Mouse (Mus musculus): ENCODE data around the gene 2810021J22Rik. TPM values are rescaled to one million over a fixed set of nuclear protein-coding genes. Genes with fewer than 3 reads are reported as not detected.
"Not testable (repeated sequence)": the region's sequence is repeated elsewhere in the genome, so short reads cannot be mapped to it uniquely, and the experiment has no call there.

The 2810021J22Rik gene
- 0.57 and 1.0 TPM in 2 replicates for polyA plus RNA-seq (2012; rRNA removed)

DNA sequence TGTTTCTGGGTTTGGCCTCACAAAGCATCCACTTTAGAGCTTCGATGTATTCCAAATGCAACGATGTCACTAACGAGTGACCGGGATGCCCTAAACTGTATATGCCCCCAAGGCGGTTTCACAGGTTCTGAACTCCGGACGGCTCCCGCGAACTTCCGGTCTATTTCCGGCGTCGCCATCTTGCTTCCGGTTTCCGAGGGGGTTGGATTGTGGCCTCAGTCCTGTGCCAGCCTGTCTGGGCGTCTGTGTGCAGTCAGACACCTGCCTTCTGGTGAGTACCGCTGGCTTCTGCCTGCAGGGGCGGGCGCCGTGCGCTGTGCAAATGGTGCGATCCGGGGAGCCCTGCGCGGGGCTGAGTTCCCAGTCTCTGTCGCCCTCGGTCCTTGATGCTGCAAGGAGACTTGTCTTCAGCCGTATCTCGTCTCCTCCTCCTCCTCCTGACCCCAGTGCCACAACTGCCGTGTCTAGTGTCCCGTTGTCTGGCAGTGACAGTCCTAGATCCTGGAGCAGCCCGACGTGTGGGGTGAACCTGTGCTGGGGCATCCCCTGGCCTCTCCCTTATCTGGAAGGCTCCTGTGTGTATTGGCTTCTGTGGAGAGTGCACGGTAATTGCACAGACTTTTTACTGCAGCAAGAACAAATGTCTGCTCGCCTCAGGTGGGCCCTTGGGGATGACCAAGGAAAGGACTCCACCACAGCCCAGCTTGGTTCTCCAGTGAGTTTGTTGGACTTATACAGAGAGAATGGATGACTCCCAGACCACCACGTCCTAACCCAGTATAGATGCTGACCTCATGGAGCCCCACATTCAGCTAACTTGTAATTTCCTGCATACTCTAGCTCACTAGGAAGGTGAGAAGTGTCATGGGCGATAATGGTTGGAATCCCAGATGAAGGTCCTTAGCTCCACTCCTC, at the start of gene 2810021J22Rik:
2810021J22Rik (plus strand) TSS at position 178 of the 915 bp plus-strand sequence.
- peak; percentile 60 for TF ChIP-seq POLR2A (IDR thresholded peaks at IDR 0.05; ENCODE audit: low read depth, low read length)
- no peak for TF ChIP-seq CTCF (IDR thresholded peaks at IDR 0.05; ENCODE audit: extremely low read depth, insufficient read length, insufficient replicate concordance, low read depth, low read length)
- Histone ChIP-seq H3K27me3 (ENCODE audit: control insufficient read depth, insufficient read depth, low read length) (no peaks in the 10 kb centered on the region), H3K27ac (ENCODE audit: insufficient read depth, low read depth, low read length) (0 out of 2 replicates have a peak within 1 kb of the TSS, but pooled peaks have one; percentile 2), H3K4me3 (ENCODE audit: low read depth, low read length) (peak within 1 kb of the TSS; percentile 64), H3K4me1 (ENCODE audit: control insufficient read depth, insufficient read depth, insufficient read length, low read length) (peaks cover 2% of the 10 kb centered on the region; the same call in 1 of the 2 replicates), H3K36me3 (ENCODE audit: control insufficient read depth, insufficient read depth, low read length) (0 out of 2 replicates have a peak, but pooled peaks cover 3% of the 10 kb centered on the region)
- WGBS: 2% methylated on average over 37 of the region's 37 CpGs

DNA sequence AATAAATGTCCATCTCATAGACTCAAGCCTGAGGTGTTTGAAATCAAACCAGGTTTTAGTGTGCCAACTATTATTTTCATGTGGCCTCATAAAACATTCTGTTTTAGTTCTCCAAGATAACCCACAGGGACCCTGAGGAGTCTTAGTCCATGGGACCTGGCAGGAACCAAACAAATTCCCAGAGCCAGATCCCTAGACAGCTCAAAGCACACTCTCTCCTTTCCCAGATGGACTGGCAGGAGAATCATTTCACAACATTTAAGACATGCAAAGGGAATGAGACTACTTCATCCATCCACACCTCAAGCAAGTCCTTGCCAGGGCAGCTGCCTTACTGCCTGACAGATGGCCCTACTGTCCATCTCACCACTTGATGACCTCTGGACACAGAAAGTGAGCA, 38.1 kb upstream of the 2810021J22Rik start, which contains the start of gene Olfr312:
Olfr312 (plus strand) TSS at position 301 of the 400 bp plus-strand sequence.
- H3K36me3 ChIP-seq (ENCODE audit: control insufficient read depth, insufficient read depth, low read length); H3K4me1 ChIP-seq (ENCODE audit: control insufficient read depth, insufficient read depth, insufficient read length, low read length); H3K27ac ChIP-seq (ENCODE audit: insufficient read depth, low read depth, low read length); H3K27me3 ChIP-seq (ENCODE audit: control insufficient read depth, insufficient read depth, low read length); H3K4me3 ChIP-seq (ENCODE audit: low read depth, low read length): not testable (repeated sequence)

DNA sequence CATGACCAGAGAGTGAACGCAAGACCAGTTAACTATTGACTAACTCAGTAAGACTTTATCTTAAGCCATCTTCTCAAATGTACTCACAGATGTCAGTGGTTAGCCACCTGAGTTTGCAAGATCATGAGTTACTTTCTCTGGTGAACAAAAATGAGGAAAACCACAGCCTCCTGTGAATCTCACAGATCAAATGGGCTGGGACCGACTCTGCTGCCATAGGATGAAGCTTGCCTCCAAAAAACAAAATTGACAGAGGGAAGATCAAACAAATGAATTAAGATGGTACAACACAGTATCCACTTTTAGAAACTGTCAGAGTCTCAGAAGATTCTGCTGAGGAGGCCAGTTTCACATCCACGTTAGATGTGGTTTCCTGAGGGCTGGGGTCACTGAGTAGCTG, 37.3 kb upstream of the 2810021J22Rik start:
- no peaks in the 10 kb centered on the region for H3K36me3 ChIP-seq (ENCODE audit: control insufficient read depth, insufficient read depth, low read length)
- H3K27me3 ChIP-seq (ENCODE audit: control insufficient read depth, insufficient read depth, low read length): no peaks in the 10 kb centered on the region
- no peaks in the 10 kb centered on the region for H3K4me1 ChIP-seq (ENCODE audit: control insufficient read depth, insufficient read depth, insufficient read length, low read length)
- H3K4me3 ChIP-seq (ENCODE audit: low read depth, low read length): no peak overlapping the region
- 64% methylated on average over 3 of the region's 3 CpGs for WGBS
- H3K27ac ChIP-seq (ENCODE audit: insufficient read depth, low read depth, low read length): no peak overlapping the region
- TF ChIP-seq CTCF (IDR thresholded peaks at IDR 0.05; ENCODE audit: extremely low read depth, insufficient read length, insufficient replicate concordance, low read depth, low read length) (no peak), POLR2A (IDR thresholded peaks at IDR 0.05; ENCODE audit: low read depth, low read length) (no peak)

DNA sequence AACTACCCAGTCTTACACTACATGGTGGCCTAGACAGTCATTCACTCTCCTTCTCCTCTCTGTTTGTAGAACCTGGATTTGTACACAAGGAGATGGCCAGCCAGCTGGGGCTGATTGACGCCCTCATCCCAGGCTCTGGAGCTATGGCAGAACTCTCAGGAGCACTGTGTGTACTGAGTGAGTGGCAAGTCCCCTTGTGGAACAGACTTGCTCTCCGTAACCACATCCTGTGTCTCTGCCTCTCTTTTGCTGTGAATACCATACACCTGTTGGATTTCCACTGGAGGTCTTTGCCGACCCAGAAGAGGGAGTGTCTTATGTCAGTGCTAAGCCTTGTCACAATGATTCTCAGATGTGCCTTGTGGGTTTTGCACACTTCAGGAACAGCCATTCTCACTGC, 34.5 kb upstream of the 2810021J22Rik start:
- not testable (repeated sequence) for H3K27me3 ChIP-seq (ENCODE audit: control insufficient read depth, insufficient read depth, low read length); H3K4me3 ChIP-seq (ENCODE audit: low read depth, low read length); H3K36me3 ChIP-seq (ENCODE audit: control insufficient read depth, insufficient read depth, low read length); H3K27ac ChIP-seq (ENCODE audit: insufficient read depth, low read depth, low read length); H3K4me1 ChIP-seq (ENCODE audit: control insufficient read depth, insufficient read depth, insufficient read length, low read length)
- WGBS: 71% methylated on average over 3 of the region's 3 CpGs

DNA sequence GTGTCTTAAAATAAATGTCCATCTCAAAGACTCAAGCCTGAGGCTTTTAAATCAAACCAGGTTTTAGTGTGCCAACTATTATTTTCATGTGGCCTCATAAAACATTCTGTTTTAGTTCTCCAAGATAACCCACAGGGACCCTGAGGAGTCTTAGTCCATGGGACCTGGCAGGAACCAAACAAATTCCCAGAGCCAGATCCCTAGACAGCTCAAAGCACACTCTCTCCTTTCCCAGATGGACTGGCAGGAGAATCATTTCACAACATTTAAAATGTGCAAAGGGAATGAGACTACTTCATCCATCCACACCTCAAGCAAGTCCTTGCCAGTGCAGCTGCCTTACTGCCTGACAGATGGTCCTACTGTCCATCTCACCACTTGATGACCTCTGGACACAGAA, 28.1 kb upstream of the 2810021J22Rik start, which contains the start of gene Olfr311:
Olfr311 (plus strand) TSS at position 301 of the 400 bp plus-strand sequence.
- not testable (repeated sequence) for H3K4me3 ChIP-seq (ENCODE audit: low read depth, low read length); H3K4me1 ChIP-seq (ENCODE audit: control insufficient read depth, insufficient read depth, insufficient read length, low read length); H3K36me3 ChIP-seq (ENCODE audit: control insufficient read depth, insufficient read depth, low read length); H3K27ac ChIP-seq (ENCODE audit: insufficient read depth, low read depth, low read length); H3K27me3 ChIP-seq (ENCODE audit: control insufficient read depth, insufficient read depth, low read length)

DNA sequence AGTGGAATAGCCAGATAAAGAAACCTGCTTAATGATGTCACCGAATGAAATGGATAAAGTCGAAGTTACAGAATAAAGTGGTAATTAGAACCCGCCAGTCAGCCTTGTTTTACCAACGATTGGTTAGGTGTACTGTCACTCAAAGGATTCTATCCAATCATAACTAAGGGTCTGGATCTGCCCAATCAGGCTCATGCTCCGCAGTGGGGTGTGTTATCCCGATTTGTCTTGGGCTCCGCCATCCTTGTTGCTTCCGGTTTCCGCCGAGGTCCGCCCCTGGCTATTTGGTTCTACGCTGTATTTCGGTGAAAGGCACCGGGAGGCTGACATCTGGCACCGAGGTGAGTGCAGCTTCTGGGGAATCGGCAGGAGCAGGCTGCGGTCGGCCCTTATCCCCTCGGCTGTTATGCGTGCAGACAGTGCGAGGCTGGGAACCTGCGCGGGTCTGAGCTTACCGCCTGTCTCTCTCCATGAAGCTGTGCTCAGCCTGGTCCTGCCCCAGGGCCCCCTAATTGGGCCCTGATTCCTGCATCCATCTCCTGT, 20.0 kb upstream of the 2810021J22Rik start, which contains the start of gene Gm12258:
Gm12258 (plus strand) TSS at position 240 of the 543 bp plus-strand sequence.
- 0 out of 2 replicates have a peak, but pooled peaks cover 2% of the 10 kb centered on the region for H3K4me1 ChIP-seq (ENCODE audit: control insufficient read depth, insufficient read depth, insufficient read length, low read length)
- peaks cover 1% of the 10 kb centered on the region for H3K36me3 ChIP-seq (ENCODE audit: control insufficient read depth, insufficient read depth, low read length)
- H3K4me3 ChIP-seq (ENCODE audit: low read depth, low read length): peak within 1 kb of the TSS; percentile 80
- H3K27ac ChIP-seq (ENCODE audit: insufficient read depth, low read depth, low read length): 0 out of 2 replicates have a peak within 1 kb of the TSS, but pooled peaks have one; percentile 13
- H3K27me3 ChIP-seq (ENCODE audit: control insufficient read depth, insufficient read depth, low read length): no peaks in the 10 kb centered on the region
- WGBS: under 1% methylated on average over 24 of the region's 24 CpGs
- TF ChIP-seq CTCF (IDR thresholded peaks at IDR 0.05; ENCODE audit: extremely low read depth, insufficient read length, insufficient replicate concordance, low read depth, low read length): no peak
- 0 out of 2 replicates have a peak, but pooled peaks have one; percentile 45 for TF ChIP-seq POLR2A (IDR thresholded peaks at IDR 0.05; ENCODE audit: low read depth, low read length)

DNA sequence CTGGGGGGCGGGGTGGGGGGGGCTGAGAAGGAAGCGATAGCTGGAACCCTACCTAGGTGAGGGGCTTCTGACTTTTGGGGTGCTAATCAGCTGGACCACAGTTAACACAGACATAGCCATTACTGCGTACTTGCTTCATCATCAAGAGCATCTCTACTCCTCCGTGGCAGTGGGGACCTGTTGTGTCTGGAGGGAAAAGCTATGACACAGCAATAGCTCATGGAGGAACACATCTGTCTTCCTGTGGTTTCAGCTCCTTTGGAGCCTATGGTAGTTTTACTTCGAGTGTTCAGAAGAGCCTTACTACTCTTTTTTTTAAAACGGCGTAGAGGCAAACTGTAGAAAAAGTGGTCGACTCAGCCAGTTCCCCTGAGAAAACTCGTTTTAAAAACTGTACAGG, 19.4 kb upstream of the 2810021J22Rik start:
- H3K36me3 ChIP-seq (ENCODE audit: control insufficient read depth, insufficient read depth, low read length): peaks cover 1% of the 10 kb centered on the region
- 30% methylated on average over 9 of the region's 9 CpGs for WGBS
- H3K27me3 ChIP-seq (ENCODE audit: control insufficient read depth, insufficient read depth, low read length): no peaks in the 10 kb centered on the region
- H3K4me1 ChIP-seq (ENCODE audit: control insufficient read depth, insufficient read depth, insufficient read length, low read length): 0 out of 2 replicates have a peak, but pooled peaks cover 2% of the 10 kb centered on the region
- H3K27ac ChIP-seq (ENCODE audit: insufficient read depth, low read depth, low read length): no peak overlapping the region
- TF ChIP-seq POLR2A (IDR thresholded peaks at IDR 0.05; ENCODE audit: low read depth, low read length) (no peak), CTCF (IDR thresholded peaks at IDR 0.05; ENCODE audit: extremely low read depth, insufficient read length, insufficient replicate concordance, low read depth, low read length) (no peak)
- peak overlapping the region; percentile 80 for H3K4me3 ChIP-seq (ENCODE audit: low read depth, low read length)

Data from small intestine, adult 2 months (tissue).